Mouse (Mus musculus) neural tube, embryonic 13.5 days (tissue): ENCODE data around the gene Senp7. TPM values are rescaled to one million over a fixed set of nuclear protein-coding genes. Genes with fewer than 3 reads are reported as not detected.
"Not testable (repeated sequence)": the region's sequence is repeated elsewhere in the genome, so short reads cannot be mapped to it uniquely, and the experiment has no call there.

ENCODE experiments used
- ATAC-seq: fragments of 200-750 bp; cut with Nextera tagmentation; 2 replicates; pipeline ENCODE4 v1.8.0; 2017; ENCODE audit warnings: low read depth, mild to moderate bottlenecking, moderate TSS enrichment, moderate library complexity
- H3K27ac ChIP-seq: fragments of 300-500 bp; sonication (generic); replicated peaks from 2 replicates; pipeline ENCODE4 v1.5.1; 2015; ENCODE audit warnings: moderate library complexity, mild to moderate bottlenecking, inconsistent platforms
- H3K27me3 ChIP-seq: fragments of 300-500 bp; sonication (generic); 2 replicates; pipeline ENCODE4 v1.6.1; 2015; ENCODE audit warnings: mild to moderate bottlenecking, inconsistent platforms
- H3K36me3 ChIP-seq: fragments of 300-500 bp; sonication (generic); 2 replicates; pipeline ENCODE4 v1.6.1; 2015; ENCODE audit warnings: mild to moderate bottlenecking, inconsistent platforms
- H3K4me1 ChIP-seq: fragments of 300-500 bp; sonication (generic); replicated peaks from 2 replicates; pipeline ENCODE4 v1.6.1; 2015; ENCODE audit warnings: inconsistent platforms
- H3K4me2 ChIP-seq: fragments of 300-500 bp; sonication (generic); 2 replicates; pipeline ENCODE4 v1.6.1; 2015; ENCODE audit warnings: inconsistent platforms, mild to moderate bottlenecking, moderate library complexity
- H3K4me3 ChIP-seq: fragments of 300-500 bp; sonication (generic); 2 replicates; pipeline ENCODE4 v1.5.1; 2015; ENCODE audit warnings: mild to moderate bottlenecking, inconsistent platforms
- H3K9ac ChIP-seq: fragments of 300-500 bp; sonication (generic); 2 replicates; pipeline ENCODE4 v1.6.1; 2015; ENCODE audit warnings: moderate library complexity, mild to moderate bottlenecking, inconsistent platforms
- H3K9me3 ChIP-seq: fragments of 300-500 bp; sonication (generic); 2 replicates; pipeline ENCODE4 v1.6.1; 2016; ENCODE audit warnings: inconsistent platforms
- WGBS: fragments of 180-500 bp; shearing (Covaris S2); methylation state at CpG from one replicate; pipeline ENCODE4 v1.1.7; 2015; 5-methylcytosine and 5-hydroxymethylcytosine counted together
- polyA plus RNA-seq: library from polyadenylated mRNA; unstranded; fragments of >200 nt; fragmentation: Nextera tagmentation; extraction: Ambion mirVana; gene quantifications from 2 replicates; pipeline ENCODE4 v1.2.1, GENCODE M21; 2015

Senp7 gene
- polyA plus RNA-seq, result 53.1 and 57.3 TPM in 2 replicates

- not testable (repeated sequence) for H3K4me3 ChIP-seq
Measured at GRCm38 (mm10) chr16:56048038-56048437, at the start of gene Senp7. Gene Senp7, plus strand, starts transcription at chr16:56048338.

GRCm38 (mm10) chr16:56006798-56007197 is 41.3 kb upstream of the Senp7 start:
- Histone ChIP-seq H3K27ac (no peak overlapping the region), H3K4me1 (no peaks in the 10 kb centered on the region), H3K4me3 (no peak overlapping the region), H3K36me3 (peaks cover 64% of the 10 kb centered on the region), H3K9me3 (no peaks in the 10 kb centered on the region), H3K27me3 (no peaks in the 10 kb centered on the region), H3K4me2 (no peak overlapping the region), H3K9ac (no peak overlapping the region)
- 96% methylated on average over 11 of the region's 11 CpGs for WGBS
- no peak for ATAC-seq

More at GRCm38 (mm10) chr16:56048038-56048437, at the start of gene Senp7:
- not testable (repeated sequence) for H3K4me2 ChIP-seq, H3K27me3 ChIP-seq, H3K27ac ChIP-seq, H3K4me1 ChIP-seq, ATAC-seq, H3K36me3 ChIP-seq, H3K9me3 ChIP-seq, H3K9ac ChIP-seq
- no CpG with 5 or more reads among the region's 4 CpGs for WGBS

- Histone ChIP-seq H3K9me3 (no peaks in the 10 kb centered on the region), H3K9ac (no peak overlapping the region), H3K27me3 (no peaks in the 10 kb centered on the region), H3K4me2 (no peak overlapping the region), H3K27ac (no peak overlapping the region), H3K4me3 (no peak overlapping the region), H3K4me1 (no peaks in the 10 kb centered on the region), H3K36me3 (peaks cover 64% of the 10 kb centered on the region)
- no peak for ATAC-seq
- 95% methylated on average over 1 of the region's 1 CpGs for WGBS
Measured at GRCm38 (mm10) chr16:56008862-56009261, 39.3 kb upstream of the Senp7 start.

GRCm38 (mm10) chr16:56012789-56013743 is 35.1 kb upstream of the Senp7 start:
- no peaks in the 10 kb centered on the region for H3K27me3 ChIP-seq
- H3K4me3 ChIP-seq, result no peak overlapping the region
- H3K4me1 ChIP-seq, result no peaks in the 10 kb centered on the region
- peak; percentile 36; the same call in 1 of the 2 replicates for ATAC-seq
- H3K9ac ChIP-seq, result no peak overlapping the region
- no peak overlapping the region for H3K27ac ChIP-seq
- WGBS, result 90% methylated on average over 10 of the region's 10 CpGs
- H3K4me2 ChIP-seq, result no peak overlapping the region
- peaks cover 52% of the 10 kb centered on the region for H3K36me3 ChIP-seq
- H3K9me3 ChIP-seq, result no peaks in the 10 kb centered on the region

- no peak overlapping the region for H3K4me3 ChIP-seq
- peaks cover 60% of the 10 kb centered on the region for H3K36me3 ChIP-seq
- WGBS, result 86% methylated on average over 7 of the region's 7 CpGs
- H3K9me3 ChIP-seq, result no peaks in the 10 kb centered on the region
- no peaks in the 10 kb centered on the region for H3K27me3 ChIP-seq
- H3K27ac ChIP-seq, result no peak overlapping the region
- ATAC-seq, result no peak
- H3K4me1 ChIP-seq, result no peaks in the 10 kb centered on the region
- no peak overlapping the region for H3K4me2 ChIP-seq
- no peak overlapping the region for H3K9ac ChIP-seq
Measured at GRCm38 (mm10) chr16:56014076-56014475, 34.1 kb upstream of the Senp7 start.

GRCm38 (mm10) chr16:56019660-56020059 is 28.5 kb upstream of the Senp7 start:
- no peaks in the 10 kb centered on the region for H3K27me3 ChIP-seq
- no peaks in the 10 kb centered on the region for H3K4me1 ChIP-seq
- H3K4me2 ChIP-seq, result no peak overlapping the region
- H3K9me3 ChIP-seq, result no peaks in the 10 kb centered on the region
- no peak for ATAC-seq
- H3K9ac ChIP-seq, result no peak overlapping the region
- H3K4me3 ChIP-seq, result no peak overlapping the region
- H3K36me3 ChIP-seq, result peaks cover 57% of the 10 kb centered on the region
- H3K27ac ChIP-seq, result no peak overlapping the region
- WGBS, result 97% methylated on average over 7 of the region's 7 CpGs

GRCm38 (mm10) chr16:56027854-56028629 is 20.1 kb upstream of the Senp7 start:
- Histone ChIP-seq H3K4me2 (peak overlapping the region; percentile 82), H3K4me3 (peak overlapping the region; percentile 97), H3K9me3 (no peaks in the 10 kb centered on the region), H3K27me3 (no peaks in the 10 kb centered on the region), H3K36me3 (peaks cover 22% of the 10 kb centered on the region), H3K4me1 (peaks cover 36% of the 10 kb centered on the region), H3K27ac (no peak overlapping the region), H3K9ac (peak overlapping the region; percentile 96)
- 53% methylated on average over 12 of the region's 12 CpGs for WGBS
- no peak for ATAC-seq

- H3K4me1 ChIP-seq, result peaks cover 36% of the 10 kb centered on the region
- H3K27ac ChIP-seq, result peak overlapping the region; percentile 96
- peak overlapping the region; percentile 97 for H3K4me3 ChIP-seq
- WGBS, result under 1% methylated on average over 62 of the region's 62 CpGs
- no peaks in the 10 kb centered on the region for H3K9me3 ChIP-seq
- H3K36me3 ChIP-seq, result peaks cover 29% of the 10 kb centered on the region
- peak overlapping the region; percentile 82 for H3K4me2 ChIP-seq
- ATAC-seq, result peak; percentile 91
- no peaks in the 10 kb centered on the region for H3K27me3 ChIP-seq
- H3K9ac ChIP-seq, result peak overlapping the region; percentile 96
Measured at GRCm38 (mm10) chr16:56028722-56029551, 19.2 kb upstream of the Senp7 start.

GRCm38 (mm10) chr16:56029661-56030082 is 18.5 kb upstream of the Senp7 start, which contains the start of gene Pcnp:
Gene Pcnp, minus strand, starts transcription at chr16:56029739.
- peak within 1 kb of the TSS; percentile 96 for H3K27ac ChIP-seq
- under 1% methylated on average over 39 of the region's 39 CpGs for WGBS

GRCm38 (mm10) chr16:56034566-56034965 is 13.6 kb upstream of the Senp7 start:
- Histone ChIP-seq H3K36me3 (peaks cover 29% of the 10 kb centered on the region), H3K9me3 (no peaks in the 10 kb centered on the region), H3K4me1 (peaks cover 25% of the 10 kb centered on the region), H3K27ac (no peak overlapping the region), H3K9ac (no peak overlapping the region), H3K4me2 (no peak overlapping the region), H3K27me3 (no peaks in the 10 kb centered on the region), H3K4me3 (no peak overlapping the region)
- ATAC-seq, result no peak
- WGBS, result 95% methylated on average over 6 of the region's 6 CpGs

More at GRCm38 (mm10) chr16:56029661-56030082, 18.5 kb upstream of the Senp7 start, which contains the start of gene Pcnp:
- Histone ChIP-seq H3K9ac (peak within 1 kb of the TSS; percentile 96), H3K4me2 (peak within 1 kb of the TSS; percentile 82), H3K4me3 (peak within 1 kb of the TSS; percentile 97), H3K27me3 (no peaks in the 10 kb centered on the region), H3K36me3 (peaks cover 31% of the 10 kb centered on the region), H3K9me3 (no peaks in the 10 kb centered on the region), H3K4me1 (peaks cover 36% of the 10 kb centered on the region)
- peak; percentile 100 for ATAC-seq

GRCm38 (mm10) chr16:56036501-56036900 is 11.6 kb upstream of the Senp7 start:
- peaks cover 29% of the 10 kb centered on the region for H3K36me3 ChIP-seq
- no peak for ATAC-seq
- WGBS, result 68% methylated on average over 6 of the region's 6 CpGs
- H3K4me2 ChIP-seq, result peak overlapping the region; percentile 67
- no peaks in the 10 kb centered on the region for H3K27me3 ChIP-seq
- H3K9me3 ChIP-seq, result no peaks in the 10 kb centered on the region
- no peak overlapping the region for H3K27ac ChIP-seq
- peak overlapping the region; percentile 69 for H3K4me3 ChIP-seq
- peak overlapping the region; percentile 81 for H3K9ac ChIP-seq
- H3K4me1 ChIP-seq, result peaks cover 18% of the 10 kb centered on the region
